Mouse (Mus musculus) limb, embryonic 14.5 days (tissue): Measurements from ENCODE around the gene Igsf6. TPM values are rescaled to one million over a fixed set of nuclear protein-coding genes. Genes with fewer than 3 reads are reported as not detected.

Source experiments
- ATAC-seq: fragments of 200-750 bp; cut with Nextera tagmentation; 2 replicates; pipeline ENCODE4 v1.8.0; 2017; ENCODE audit warnings: low read depth, moderate number of reproducible peaks, moderate TSS enrichment; ENCODE audit not compliant: low FRiP score
- DNase-seq: peaks from one replicate; pipeline ENCODE4 v3.0.0-alpha.2; 2015; ENCODE audit warnings: low spot score
- H3K27ac ChIP-seq: fragments of 300-500 bp; sonication (generic); replicated peaks from 2 replicates; pipeline ENCODE4 v1.5.1; 2014; ENCODE audit warnings: low read depth, mild to moderate bottlenecking, low read length, moderate library complexity, mixed read lengths
- H3K27me3 ChIP-seq: fragments of 300-500 bp; sonication (generic); 2 replicates; pipeline ENCODE4 v1.6.1; 2014; ENCODE audit warnings: low read length, mixed read lengths; ENCODE audit not compliant: control insufficient read depth, insufficient read depth
- H3K36me3 ChIP-seq: fragments of 300-500 bp; sonication (generic); 2 replicates; pipeline ENCODE4 v1.6.1; 2014; ENCODE audit warnings: mild to moderate bottlenecking, low read length, moderate library complexity, mixed read lengths; ENCODE audit not compliant: control insufficient read depth, insufficient read depth
- H3K4me1 ChIP-seq: fragments of 300-500 bp; sonication (generic); 2 replicates; pipeline ENCODE4 v1.6.1; 2014; ENCODE audit warnings: antibody characterized with exemption, low read length, mixed read lengths; ENCODE audit not compliant: control insufficient read depth, insufficient read depth
- H3K4me2 ChIP-seq: fragments of 300-500 bp; sonication (generic); replicated peaks from 2 replicates; pipeline ENCODE4 v1.6.1; 2014; ENCODE audit warnings: low read depth, mild to moderate bottlenecking, low read length, moderate library complexity; ENCODE audit not compliant: severe bottlenecking
- H3K4me3 ChIP-seq: fragments of 300-500 bp; sonication (generic); replicated peaks from 2 replicates; pipeline ENCODE4 v1.5.1; 2014; ENCODE audit warnings: low read length
- H3K9ac ChIP-seq: fragments of 300-500 bp; sonication (generic); 2 replicates; pipeline ENCODE4 v1.6.1; 2014; ENCODE audit warnings: mild to moderate bottlenecking, low read depth, low read length, moderate library complexity; ENCODE audit not compliant: severe bottlenecking
- H3K9me3 ChIP-seq: fragments of 300-500 bp; sonication (generic); 2 replicates; pipeline ENCODE4 v1.6.1; 2016; ENCODE audit warnings: low read length; ENCODE audit not compliant: control insufficient read depth
- POLR2A ChIP-seq: fragments of 200-500 bp; IDR thresholded peaks from 2 replicates; pipeline ENCODE4 v1.8.0; 2012; ENCODE audit warnings: inconsistent platforms, mild to moderate bottlenecking, moderate library complexity, borderline replicate concordance; ENCODE audit not compliant: insufficient read depth, insufficient read length; ENCODE audit errors: extremely low read depth
- WGBS: fragments of 180-500 bp; shearing (Covaris S2); extraction: QIAGEN DNeasy Blood & Tissue Kit; methylation state at CpG from one replicate; pipeline ENCODE4 v1.1.7; 2014; 5-methylcytosine and 5-hydroxymethylcytosine counted together
- polyA plus RNA-seq, 2 experiments: library from polyadenylated mRNA; depleted of rRNA in 1 of 2; stranded (reverse) in 1 of 2; unstranded in 1 of 2; fragments of >200 nt; fragmentation: Nextera tagmentation in 1 of 2; extraction: Ambion mirVana in 1 of 2; gene quantifications; 2 replicates each; pipeline versions ENCODE4 v1.2.1 to v1.2.3; 2012 to 2014

The Igsf6 gene
- polyA plus RNA-seq, 2 experiments = 0.97 to 2.2 TPM

DNA sequence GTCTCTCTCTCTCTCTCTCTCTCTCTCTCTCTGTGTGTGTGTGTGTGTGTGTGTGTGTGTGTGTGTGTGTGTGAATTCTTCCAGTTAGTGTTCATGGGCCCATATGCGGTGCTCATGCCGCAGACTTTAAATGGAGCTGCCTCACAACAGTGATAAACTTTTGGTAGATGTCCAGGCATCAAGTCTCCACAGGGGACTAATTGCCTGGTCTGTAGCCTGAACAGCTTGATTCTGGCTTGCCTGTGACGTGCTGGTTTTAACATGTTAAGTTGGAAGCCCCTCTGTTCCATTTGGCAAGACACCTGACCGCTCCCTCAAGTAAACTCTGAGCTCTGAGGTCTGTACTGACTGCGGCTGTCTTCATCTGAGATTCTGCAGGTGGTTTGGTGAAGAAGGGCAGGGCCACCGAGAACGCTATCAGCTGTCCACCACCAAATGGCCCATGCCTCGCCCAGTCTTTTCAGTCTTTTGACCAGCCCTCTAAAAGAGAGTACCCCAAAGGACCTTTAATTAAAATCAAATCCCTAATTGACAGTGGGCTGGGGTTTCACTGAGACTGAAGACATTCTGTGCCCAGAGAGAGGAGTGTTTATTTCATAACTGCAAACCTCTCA, 10.6 kb upstream of the Igsf6 start:
- 54% methylated on average over 8 of the region's 8 CpGs for WGBS

DNA sequence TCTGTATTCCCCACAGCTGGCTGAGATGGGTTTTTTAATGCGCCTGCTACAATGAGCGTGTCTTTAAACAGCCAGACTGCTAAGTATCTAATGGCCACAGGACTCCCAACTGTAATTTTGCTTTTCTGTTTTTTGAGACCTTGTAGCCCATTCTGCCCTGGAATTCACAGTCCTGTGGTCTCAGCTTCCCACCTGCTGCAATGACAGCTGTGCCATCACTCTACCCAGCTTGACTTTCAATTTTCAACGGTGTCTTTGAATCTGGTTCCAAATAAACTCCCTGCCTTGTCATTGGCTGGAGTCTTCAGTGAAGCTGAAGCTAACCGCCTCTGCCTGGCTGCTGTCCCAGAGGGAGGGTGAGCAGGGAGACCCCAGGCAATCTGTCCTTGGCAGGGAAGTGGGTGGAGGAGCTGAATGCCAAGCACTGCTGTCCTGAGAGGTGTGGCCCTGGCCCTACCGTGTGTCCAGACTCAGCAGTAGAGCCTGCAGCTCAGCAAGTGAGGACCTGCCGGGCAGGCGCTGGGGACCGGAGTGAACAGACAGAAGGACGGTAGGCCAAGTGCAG, 8.7 kb upstream of the Igsf6 start:
- TF ChIP-seq POLR2A = no peak
- Histone ChIP-seq H3K27ac (no peak overlapping the region), H3K4me2 (no peak overlapping the region), H3K9ac (no peak overlapping the region), H3K9me3 (no peaks in the 10 kb centered on the region), H3K4me3 (no peak overlapping the region), H3K36me3 (peaks cover 11% of the 10 kb centered on the region), H3K27me3 (no peaks in the 10 kb centered on the region), H3K4me1 (peaks cover 3% of the 10 kb centered on the region)
- WGBS = 74% methylated on average over 9 of the region's 9 CpGs
- peak; percentile 45; the same call in 1 of the 2 replicates for ATAC-seq
- peak; percentile 10 for DNase-seq

More for the DNA sequence above, 10.6 kb upstream of the Igsf6 start:
- ATAC-seq = 0 out of 2 replicates have a peak, but pooled peaks have one; percentile 44
- H3K36me3 ChIP-seq = peaks cover 3% of the 10 kb centered on the region; the same call in 1 of the 2 replicates
- H3K27ac ChIP-seq = no peak overlapping the region
- no peaks in the 10 kb centered on the region for H3K27me3 ChIP-seq
- no peak for TF ChIP-seq POLR2A
- H3K4me1 ChIP-seq = peaks cover 3% of the 10 kb centered on the region
- DNase-seq = no peak
- H3K9ac ChIP-seq = no peak overlapping the region
- H3K9me3 ChIP-seq = no peaks in the 10 kb centered on the region
- H3K4me2 ChIP-seq = no peak overlapping the region
- no peak overlapping the region for H3K4me3 ChIP-seq

DNA sequence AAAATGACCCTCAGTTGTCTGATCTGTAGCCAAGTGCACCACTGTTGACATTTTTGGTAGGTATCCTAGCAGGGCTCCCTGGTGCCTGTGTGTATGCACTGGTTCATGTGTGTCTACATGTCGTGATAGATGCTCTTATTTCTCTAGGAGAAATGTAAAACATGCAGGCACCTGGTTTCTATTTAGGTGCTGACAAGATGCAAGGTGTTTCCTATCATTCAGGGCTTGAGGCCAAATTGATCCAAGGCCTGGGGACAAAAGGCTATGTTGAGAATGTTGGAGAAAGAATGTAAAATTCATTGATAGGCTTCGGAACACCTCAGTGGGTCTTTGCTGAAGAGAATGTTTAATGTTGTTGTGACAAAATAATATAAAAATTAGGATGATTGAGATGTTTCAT, 7.4 kb upstream of the Igsf6 start:
- Histone ChIP-seq H3K4me2 (no peak overlapping the region), H3K9ac (no peak overlapping the region), H3K27ac (no peak overlapping the region), H3K4me1 (peaks cover 3% of the 10 kb centered on the region), H3K36me3 (peaks cover 22% of the 10 kb centered on the region), H3K9me3 (no peaks in the 10 kb centered on the region), H3K27me3 (no peaks in the 10 kb centered on the region), H3K4me3 (no peak overlapping the region)
- DNase-seq = no peak
- 39% methylated on average over 2 of the region's 2 CpGs for WGBS
- no peak for ATAC-seq
- TF ChIP-seq POLR2A = no peak

DNA sequence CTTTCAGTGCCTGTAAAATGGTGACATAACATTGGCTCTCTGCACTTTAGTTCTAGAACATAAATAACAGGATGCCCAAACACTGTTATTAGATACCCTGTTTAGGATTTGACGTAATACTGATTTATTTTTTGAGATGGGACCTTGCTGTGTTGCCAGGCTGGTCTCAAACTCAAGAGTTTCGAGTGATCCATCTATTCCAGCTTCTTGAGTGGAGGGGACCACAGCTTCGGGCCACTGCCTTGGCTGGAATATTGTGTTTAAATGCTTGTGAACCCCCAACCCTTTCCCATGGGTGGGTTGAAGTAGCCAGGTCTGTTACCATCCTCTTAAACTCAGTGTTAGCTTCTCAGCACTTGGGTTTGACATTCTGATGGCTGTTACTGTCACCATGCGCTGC, 7.0 kb upstream of the Igsf6 start, which contains the start of gene Otoa:
Otoa (plus strand) TSS at position 301 of the 400 bp plus-strand sequence.
- WGBS = 76% methylated on average over 4 of the region's 4 CpGs

DNA sequence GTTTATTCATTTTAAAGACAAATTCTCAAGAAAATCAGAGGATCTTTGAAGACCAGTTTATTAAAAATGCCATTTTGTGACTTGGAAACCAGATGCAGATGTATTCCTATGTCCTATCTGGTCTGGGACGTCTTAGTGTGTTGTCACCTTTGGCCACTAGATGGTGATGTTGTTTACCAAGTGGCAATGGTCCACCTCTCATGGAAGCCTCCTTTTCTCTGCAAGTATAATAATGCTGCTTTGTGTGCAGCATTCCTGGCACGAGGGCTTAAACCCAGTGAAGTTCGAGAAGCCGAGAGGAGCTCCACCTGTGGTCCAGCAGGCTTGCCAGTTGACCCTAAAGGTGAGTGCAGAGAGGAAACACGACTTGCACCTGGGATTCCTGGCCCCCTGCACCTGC, 3.5 kb upstream of the Igsf6 start:
- no peaks in the 10 kb centered on the region for H3K4me1 ChIP-seq
- no peak overlapping the region for H3K4me3 ChIP-seq
- ATAC-seq (peak; percentile 56; the same call in 1 of the 2 replicates), DNase-seq (peak; percentile 82)
- TF ChIP-seq POLR2A = no peak
- H3K9ac ChIP-seq = no peak overlapping the region
- H3K4me2 ChIP-seq = no peak overlapping the region
- WGBS = 19% methylated on average over 5 of the region's 5 CpGs
- H3K27ac ChIP-seq = no peak overlapping the region
- peaks cover 42% of the 10 kb centered on the region for H3K36me3 ChIP-seq
- H3K27me3 ChIP-seq = no peaks in the 10 kb centered on the region
- H3K9me3 ChIP-seq = no peaks in the 10 kb centered on the region

More for the DNA sequence above, 7.0 kb upstream of the Igsf6 start, which contains the start of gene Otoa:
- no peak within 1 kb of the TSS for H3K4me2 ChIP-seq
- DNase-seq = no peak
- no peak within 1 kb of the TSS for H3K4me3 ChIP-seq
- no peak within 1 kb of the TSS for H3K9ac ChIP-seq
- ATAC-seq = no peak
- no peaks in the 10 kb centered on the region for H3K27me3 ChIP-seq
- peaks cover 27% of the 10 kb centered on the region for H3K36me3 ChIP-seq
- no peak for TF ChIP-seq POLR2A
- H3K4me1 ChIP-seq = peaks cover 3% of the 10 kb centered on the region
- no peaks in the 10 kb centered on the region for H3K9me3 ChIP-seq
- no peak within 1 kb of the TSS for H3K27ac ChIP-seq
